Comparison of ENCODE assay signal across 15 mouse cellular contexts in genomic region chr2:63574008-63574703, GRCm38 (mm10).
A peak's percentile ranks its signal among the peaks of the same experiment; 100 is the strongest.
DNase-seq lines count a peak whose midpoint lies in the region; ATAC-seq lines count a peak whose summit lies in the region.
"Had no signal": no experiment of that assay in that cellular context is flagged by ENCODE, and none has a peak within 500 bp of the region (broad histone marks: within the 10 kb centered on the region; RNA-seq: fewer than 3 reads in every experiment).

No protein-coding gene starts in this region.

- H3K27ac ChIP-seq in embryonic facial prominence, embryonic 10.5 days (replicated peaks) = no peak overlapping the region
- no peak overlapping the region for H3K27ac ChIP-seq in midbrain, embryonic 15.5 days
- H3K27ac ChIP-seq in kidney, embryonic 14.5 days (ENCODE audit: low read depth, low read length) = no peak overlapping the region
- H3K27ac ChIP-seq: embryonic facial prominence, embryonic 13.5 days; limb, embryonic 12.5 days; macrophage had no signal

- H3K9me3 ChIP-seq in embryonic facial prominence, embryonic 10.5 days = no peaks in the 10 kb centered on the region
- H3K9me3 ChIP-seq in midbrain, embryonic 15.5 days = no peaks in the 10 kb centered on the region; the same call in 1 of the 2 replicates
- H3K9me3 ChIP-seq in kidney, embryonic 14.5 days (ENCODE audit: control insufficient read depth, low read length) = no peaks in the 10 kb centered on the region
- H3K9me3 ChIP-seq: embryonic facial prominence, embryonic 13.5 days; limb, embryonic 12.5 days had no signal

- no peak overlapping the region for H3K4me2 ChIP-seq in midbrain, embryonic 15.5 days
- H3K4me2 ChIP-seq in kidney, embryonic 14.5 days (replicated peaks; ENCODE audit: low read depth, low read length) = no peak overlapping the region
- H3K4me2 ChIP-seq: embryonic facial prominence, embryonic 13.5 days; heart, embryonic 11.5 days; limb, embryonic 12.5 days had no signal

- WGBS in embryonic facial prominence, embryonic 10.5 days = 25% methylated on average over 4 of the region's 4 CpGs
- 12% methylated on average over 4 of the region's 4 CpGs for WGBS in midbrain, embryonic 15.5 days
- WGBS in kidney, embryonic 14.5 days = 40% methylated on average over 4 of the region's 4 CpGs

- H3K27me3 ChIP-seq in embryonic facial prominence, embryonic 10.5 days (replicated peaks; ENCODE audit: low read depth, poor library complexity, severe bottlenecking) = no peaks in the 10 kb centered on the region
- H3K27me3 ChIP-seq in midbrain, embryonic 15.5 days (replicated peaks) = no peaks in the 10 kb centered on the region
- no peaks in the 10 kb centered on the region for H3K27me3 ChIP-seq in kidney, embryonic 14.5 days (ENCODE audit: control insufficient read depth, insufficient read depth, low read length)
- H3K27me3 ChIP-seq: embryonic facial prominence, embryonic 13.5 days; limb, embryonic 12.5 days had no signal

- H3K9ac ChIP-seq in midbrain, embryonic 15.5 days = no peak overlapping the region
- no peak overlapping the region for H3K9ac ChIP-seq in kidney, embryonic 14.5 days (ENCODE audit: low read depth, low read length)
- H3K9ac ChIP-seq: embryonic facial prominence, embryonic 13.5 days; limb, embryonic 12.5 days had no signal

- no peaks in the 10 kb centered on the region for H3K36me3 ChIP-seq in embryonic facial prominence, embryonic 10.5 days (replicated peaks)
- H3K36me3 ChIP-seq in midbrain, embryonic 15.5 days (replicated peaks) = no peaks in the 10 kb centered on the region
- no peaks in the 10 kb centered on the region for H3K36me3 ChIP-seq in kidney, embryonic 14.5 days (ENCODE audit: control insufficient read depth, insufficient read depth, low read length)
- H3K36me3 ChIP-seq: embryonic facial prominence, embryonic 13.5 days; limb, embryonic 12.5 days had no signal

- ATAC-seq in midbrain, embryonic 15.5 days (replicated peaks) = peak; percentile 89
- ATAC-seq in kidney, embryonic 14.5 days (ENCODE audit: low FRiP score, low TSS enrichment) = no peak

- no peak overlapping the region for H3K4me3 ChIP-seq in embryonic facial prominence, embryonic 10.5 days
- no peak overlapping the region for H3K4me3 ChIP-seq in midbrain, embryonic 15.5 days
- no peak overlapping the region for H3K4me3 ChIP-seq in kidney, embryonic 14.5 days (ENCODE audit: low read length)
- H3K4me3 ChIP-seq: embryonic facial prominence, embryonic 13.5 days; limb, embryonic 12.5 days had no signal

- H3K4me1 ChIP-seq in embryonic facial prominence, embryonic 10.5 days = no peaks in the 10 kb centered on the region
- peaks cover 14% of the 10 kb centered on the region for H3K4me1 ChIP-seq in midbrain, embryonic 15.5 days
- H3K4me1 ChIP-seq in kidney, embryonic 14.5 days (ENCODE audit: control insufficient read depth, insufficient read depth, low read length) = no peaks in the 10 kb centered on the region
- H3K4me1 ChIP-seq: embryonic facial prominence, embryonic 13.5 days; limb, embryonic 12.5 days had no signal

- peak; percentile 8 to 40 for DNase-seq in cerebellum, postnatal 14 days
- DNase-seq in cerebellum, postnatal 4 days (ENCODE audit: low spot score in 2 of 2) = no peak
- peak; percentile 22 for DNase-seq in embryonic facial prominence, embryonic 10.5 days (ENCODE audit: low spot score)
- peak; percentile 27 for DNase-seq in forelimb bud, embryonic 11.5 days (ENCODE audit: low read depth, low spot score)
- DNase-seq in thymus, postnatal 36 days = no peak
- DNase-seq in layer of hippocampus, adult 9-11 months = no peak
- DNase-seq: adrenal gland, postnatal 25 days; cerebellum, adult 11 months; kidney, postnatal 25 days had no signal

Comparison
In these comparisons a context has a peak if more than half of its experiments do, and no peak if none do; other contexts are left out.
1. DNase-seq: peak in cerebellum, postnatal 14 days (2 of 2), embryonic facial prominence, embryonic 10.5 days (single experiment) and forelimb bud, embryonic 11.5 days (single experiment); none in cerebellum, postnatal 4 days (0 of 2), thymus, postnatal 36 days (0 of 2) and layer of hippocampus, adult 9-11 months (single experiment).